Mouse (Mus musculus) heart, embryonic 11.5 days (tissue): ENCODE results near the gene Txnrd3. TPM values are rescaled to one million over a fixed set of nuclear protein-coding genes. Genes with fewer than 3 reads are reported as not detected.

ENCODE experiments used
- polyA plus RNA-seq: library from polyadenylated mRNA; unstranded; fragments of >200 nt; fragmentation: Nextera tagmentation; extraction: Ambion mirVana; gene quantifications from 2 replicates; pipeline ENCODE4 v1.2.1, GENCODE M21; 2014

Gene Txnrd3
- polyA plus RNA-seq, 1 experiment from 2014 or later = 8.7 TPM

Other genes starting within 250 kb of the Txnrd3 start
- gene Chchd6, start 48.3 kb upstream of the Txnrd3 start, polyA plus RNA-seq = 45.5 and 45.9 TPM in 2 replicates
- not detected in 2 replicates for gene Vmn1r40, start 63.6 kb downstream of the Txnrd3 start, polyA plus RNA-seq
- not detected in 2 replicates for gene Vmn1r41, start 96.8 kb downstream of the Txnrd3 start, polyA plus RNA-seq
- gene Vmn1r42, start 232.4 kb downstream of the Txnrd3 start, polyA plus RNA-seq = not detected in 2 replicates
- not detected in 2 replicates for gene Vmn1r43, start 232.4 kb downstream of the Txnrd3 start, polyA plus RNA-seq
- gene Vmn1r44, start 239.7 kb downstream of the Txnrd3 start, polyA plus RNA-seq = not detected in 2 replicates